Mouse (Mus musculus): ENCODE results near the gene Rpl41. TPM values are rescaled to one million over a fixed set of nuclear protein-coding genes. Genes with fewer than 3 reads are reported as not detected.
"Not testable (repeated sequence)": the region's sequence is repeated elsewhere in the genome, so short reads cannot be mapped to it uniquely, and the experiment has no call there.

The Rpl41 gene
- polyA plus RNA-seq, 1 experiment from 2014 or later, result 3,168 TPM

DNA sequence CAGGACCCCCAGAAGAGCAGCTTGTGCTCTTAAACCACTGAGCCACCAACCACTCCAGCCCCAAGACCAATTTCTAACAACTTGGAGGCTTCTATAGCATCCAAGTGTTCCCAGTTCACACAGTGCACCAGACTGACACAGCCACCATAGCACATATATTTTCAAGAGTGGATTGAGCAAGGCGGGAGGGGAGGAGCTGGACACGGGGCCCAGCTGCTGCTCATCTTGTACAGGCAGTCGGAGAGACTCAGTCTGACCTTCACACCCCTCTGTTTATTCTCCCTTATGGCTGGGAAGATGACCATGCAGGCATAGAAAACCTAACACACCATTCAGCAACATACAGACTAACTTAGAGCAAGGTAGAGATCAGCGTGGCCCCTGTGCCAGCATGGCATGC, 39.3 kb downstream of the Rpl41 start:
- ATAC-seq (ENCODE audit: insufficient number of reproducible peaks, insufficient read depth, low FRiP score, low read depth), result no peak
- Histone ChIP-seq H3K27ac (replicated peaks in 1 of 2; ENCODE audit: control insufficient read depth in 1 of 2, insufficient read depth in 1 of 2, low read depth in 2 of 2, low read length in 2 of 2) (no peak overlapping the region), H3K9me3 (ENCODE audit: control insufficient read depth, low read length) (no peaks in the 10 kb centered on the region), H3K4me3 (ENCODE audit: control insufficient read depth in 1 of 2, insufficient read depth in 1 of 2, low read depth in 1 of 2, low read length in 2 of 2) (no peak overlapping the region), H3K4me2 (ENCODE audit: low read length) (no peak overlapping the region), H3K36me3 (ENCODE audit: control insufficient read depth, insufficient read depth, low read length) (peaks cover 53% of the 10 kb centered on the region), H3K27me3 (ENCODE audit: control insufficient read depth, insufficient read depth, low read length) (no peaks in the 10 kb centered on the region), H3K9ac (ENCODE audit: low read length) (no peak overlapping the region), H3K4me1 (ENCODE audit: control insufficient read depth in 2 of 2, insufficient read depth in 2 of 2, low read length in 2 of 2) (0 out of 4 replicates have a peak, but pooled peaks cover 0 to 1% of the 10 kb centered on the region in 2 experiments)
- WGBS, result 77% methylated on average over 4 of the region's 4 CpGs

DNA sequence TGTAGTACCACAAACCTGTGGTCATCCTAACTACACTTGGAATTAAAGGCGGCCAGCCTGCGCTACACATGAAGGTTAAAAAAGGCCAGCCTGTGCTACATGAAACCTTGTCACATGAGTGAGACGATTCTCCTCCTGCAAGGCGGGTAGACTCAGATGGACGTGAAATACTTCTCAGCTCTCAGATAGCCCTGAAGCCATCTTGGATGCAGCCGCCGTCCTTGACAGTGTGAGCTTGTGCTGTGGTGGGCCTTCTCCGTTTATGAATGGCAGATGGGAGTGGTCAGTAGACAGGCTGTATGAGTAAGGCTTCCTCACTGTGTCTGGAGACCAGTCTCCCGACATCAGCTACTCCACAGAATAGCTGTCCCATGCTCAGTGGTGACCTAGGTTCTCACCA, 39.9 kb downstream of the Rpl41 start:
- Histone ChIP-seq H3K9ac (ENCODE audit: low read length) (no peak overlapping the region), H3K27ac (replicated peaks in 1 of 2; ENCODE audit: control insufficient read depth in 1 of 2, insufficient read depth in 1 of 2, low read depth in 2 of 2, low read length in 2 of 2) (no peak overlapping the region), H3K27me3 (ENCODE audit: control insufficient read depth, insufficient read depth, low read length) (no peaks in the 10 kb centered on the region), H3K9me3 (ENCODE audit: control insufficient read depth, low read length) (no peaks in the 10 kb centered on the region), H3K4me2 (ENCODE audit: low read length) (no peak overlapping the region), H3K36me3 (ENCODE audit: control insufficient read depth, insufficient read depth, low read length) (peaks cover 53% of the 10 kb centered on the region), H3K4me3 (ENCODE audit: control insufficient read depth in 1 of 2, insufficient read depth in 1 of 2, low read depth in 1 of 2, low read length in 2 of 2) (no peak overlapping the region), H3K4me1 (ENCODE audit: control insufficient read depth in 2 of 2, insufficient read depth in 2 of 2, low read length in 2 of 2) (peaks cover 0 to 6% of the 10 kb centered on the region in 2 experiments; a peak in 1 of 4 replicates)
- ATAC-seq (ENCODE audit: insufficient number of reproducible peaks, insufficient read depth, low FRiP score, low read depth), result no peak
- 83% methylated on average over 9 of the region's 9 CpGs for WGBS

DNA sequence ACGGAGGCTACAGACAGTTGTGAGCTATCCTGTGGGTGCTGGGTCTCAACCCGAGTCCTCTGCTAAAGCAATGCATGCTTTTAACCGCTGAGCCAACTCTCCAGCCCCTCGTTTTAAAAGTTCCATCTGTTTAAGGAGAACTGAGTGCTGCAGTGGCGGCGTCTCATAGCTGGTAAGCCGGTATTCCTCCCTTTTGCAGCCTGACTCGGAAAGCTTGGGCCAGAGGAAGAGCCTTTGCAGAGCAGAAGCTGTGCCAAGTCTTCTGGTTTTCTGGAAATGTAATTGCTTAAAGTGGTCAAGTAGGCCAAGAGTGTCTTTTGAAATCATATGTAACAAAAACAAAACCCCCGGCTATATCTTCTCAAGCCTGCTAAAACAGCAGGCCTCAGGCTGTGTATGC, 40.8 kb downstream of the Rpl41 start:
- H3K4me3 ChIP-seq (ENCODE audit: control insufficient read depth in 1 of 2, insufficient read depth in 1 of 2, low read depth in 1 of 2, low read length in 2 of 2), result no peak overlapping the region
- ATAC-seq (ENCODE audit: insufficient number of reproducible peaks, insufficient read depth, low FRiP score, low read depth), result no peak
- 75% methylated on average over 9 of the region's 9 CpGs for WGBS

DNA sequence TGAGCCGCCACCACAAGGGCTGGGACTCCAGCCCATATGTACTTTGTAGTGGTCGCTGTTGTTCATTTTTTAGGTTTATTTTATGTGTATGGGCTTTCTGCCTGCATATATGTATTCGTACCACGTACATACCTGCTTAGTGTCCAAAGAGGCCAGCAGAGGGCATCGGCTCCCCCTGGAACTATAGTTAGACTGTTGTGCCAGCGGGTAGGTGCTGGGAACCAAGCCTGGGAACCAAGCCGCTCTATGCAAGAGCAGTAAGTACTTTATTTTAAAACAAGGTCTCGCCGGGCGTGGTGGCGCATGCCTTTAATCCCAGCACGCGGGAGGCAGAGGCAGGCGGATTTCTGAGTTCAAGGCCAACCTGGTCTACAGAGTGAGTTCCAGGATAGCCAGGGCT, 43.1 kb downstream of the Rpl41 start:
- ATAC-seq (ENCODE audit: insufficient number of reproducible peaks, insufficient read depth, low FRiP score, low read depth), result no peak
- H3K4me3 ChIP-seq (ENCODE audit: control insufficient read depth in 1 of 2, insufficient read depth in 1 of 2, low read depth in 1 of 2, low read length in 2 of 2), result no peak overlapping the region
- H3K4me2 ChIP-seq (ENCODE audit: low read length), result no peak overlapping the region
- H3K4me1 ChIP-seq (ENCODE audit: control insufficient read depth in 2 of 2, insufficient read depth in 2 of 2, low read length in 2 of 2), result peaks cover 0 to 6% of the 10 kb centered on the region in 2 experiments; a peak in 2 of 4 replicates
- no peaks in the 10 kb centered on the region for H3K9me3 ChIP-seq (ENCODE audit: control insufficient read depth, low read length)
- WGBS, result 95% methylated on average over 14 of the region's 14 CpGs
- no peaks in the 10 kb centered on the region for H3K27me3 ChIP-seq (ENCODE audit: control insufficient read depth, insufficient read depth, low read length)
- no peak overlapping the region for H3K9ac ChIP-seq (ENCODE audit: low read length)
- peaks cover 23% of the 10 kb centered on the region for H3K36me3 ChIP-seq (ENCODE audit: control insufficient read depth, insufficient read depth, low read length)
- H3K27ac ChIP-seq (replicated peaks in 1 of 2; ENCODE audit: control insufficient read depth in 1 of 2, insufficient read depth in 1 of 2, low read depth in 2 of 2, low read length in 2 of 2), result no peak overlapping the region

More for the DNA sequence above, 40.8 kb downstream of the Rpl41 start:
- Histone ChIP-seq H3K9me3 (ENCODE audit: control insufficient read depth, low read length) (no peaks in the 10 kb centered on the region), H3K27ac (replicated peaks in 1 of 2; ENCODE audit: control insufficient read depth in 1 of 2, insufficient read depth in 1 of 2, low read depth in 2 of 2, low read length in 2 of 2) (no peak overlapping the region), H3K36me3 (ENCODE audit: control insufficient read depth, insufficient read depth, low read length) (peaks cover 44% of the 10 kb centered on the region), H3K4me1 (ENCODE audit: control insufficient read depth in 2 of 2, insufficient read depth in 2 of 2, low read length in 2 of 2) (peaks cover 0 to 6% of the 10 kb centered on the region in 2 experiments; a peak in 2 of 4 replicates), H3K4me2 (ENCODE audit: low read length) (no peak overlapping the region), H3K9ac (ENCODE audit: low read length) (no peak overlapping the region), H3K27me3 (ENCODE audit: control insufficient read depth, insufficient read depth, low read length) (no peaks in the 10 kb centered on the region)

DNA sequence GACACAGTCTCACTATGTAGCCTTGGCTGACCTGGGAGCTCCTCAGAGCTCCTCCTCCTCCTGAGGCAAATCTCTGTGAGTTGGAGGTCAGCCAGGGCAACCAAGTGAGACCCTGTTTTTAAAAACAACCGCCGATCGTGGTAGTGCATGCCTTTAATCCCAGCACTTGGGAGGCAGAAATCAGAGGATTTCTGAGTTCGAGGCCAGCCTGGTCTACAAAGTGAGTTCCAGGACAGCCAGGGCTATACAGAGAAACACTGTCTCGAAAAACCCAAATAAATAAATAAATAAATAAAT, 43.8 kb downstream of the Rpl41 start:
- H3K4me1 ChIP-seq (ENCODE audit: control insufficient read depth in 2 of 2, insufficient read depth in 2 of 2, low read length in 2 of 2); H3K27ac ChIP-seq (replicated peaks in 1 of 2; ENCODE audit: control insufficient read depth in 1 of 2, insufficient read depth in 1 of 2, low read depth in 2 of 2, low read length in 2 of 2); H3K27me3 ChIP-seq (ENCODE audit: control insufficient read depth, insufficient read depth, low read length); H3K4me2 ChIP-seq (ENCODE audit: low read length); H3K4me3 ChIP-seq (ENCODE audit: control insufficient read depth in 1 of 2, insufficient read depth in 1 of 2, low read depth in 1 of 2, low read length in 2 of 2); ATAC-seq (ENCODE audit: insufficient number of reproducible peaks, insufficient read depth, low FRiP score, low read depth); H3K9me3 ChIP-seq (ENCODE audit: control insufficient read depth, low read length); H3K9ac ChIP-seq (ENCODE audit: low read length): not testable (repeated sequence)
- peaks cover 17% of the 10 kb centered on the region for H3K36me3 ChIP-seq (ENCODE audit: control insufficient read depth, insufficient read depth, low read length)
- 74% methylated on average over 5 of the region's 5 CpGs for WGBS

DNA sequence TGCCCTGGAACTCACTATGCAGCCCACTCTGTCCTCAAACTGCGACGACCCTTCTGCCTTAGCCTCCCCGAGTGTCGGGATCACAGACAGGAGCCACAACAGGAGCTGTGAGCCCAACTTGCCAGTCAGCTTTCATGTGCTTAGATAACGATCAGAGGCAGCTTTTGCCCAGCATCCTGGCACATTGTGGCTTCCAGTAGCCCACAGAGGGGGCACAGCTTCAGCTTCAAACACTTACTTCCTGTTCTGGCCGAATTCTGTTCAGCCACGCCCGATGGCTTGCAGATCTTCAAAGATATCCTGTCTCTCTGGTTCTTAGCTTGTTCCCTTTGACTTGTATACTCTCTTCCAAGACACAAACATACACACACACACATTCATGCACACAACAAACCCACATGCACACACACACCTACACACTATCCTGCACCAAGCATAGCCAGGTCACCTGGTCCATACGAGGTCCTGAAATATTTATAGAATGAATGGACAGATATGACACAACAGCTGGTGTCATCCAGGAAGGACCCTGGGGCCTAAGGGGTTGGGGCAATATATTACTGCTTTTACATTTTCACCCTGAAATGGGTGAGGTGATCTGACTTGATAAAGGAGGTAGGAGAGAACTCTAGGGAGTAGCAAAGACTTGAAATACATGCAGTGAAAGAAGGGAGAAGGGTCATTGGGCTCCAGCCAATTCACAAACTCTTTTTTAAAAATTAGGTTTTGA, 44.3 kb downstream of the Rpl41 start:
- no peak for ATAC-seq (ENCODE audit: insufficient number of reproducible peaks, insufficient read depth, low FRiP score, low read depth)
- H3K9me3 ChIP-seq (ENCODE audit: control insufficient read depth, low read length), result no peaks in the 10 kb centered on the region
- 67% methylated on average over 9 of the region's 9 CpGs for WGBS
- no peak overlapping the region for H3K9ac ChIP-seq (ENCODE audit: low read length)
- peaks cover 12% of the 10 kb centered on the region for H3K36me3 ChIP-seq (ENCODE audit: control insufficient read depth, insufficient read depth, low read length)
- peaks cover 0 to 6% of the 10 kb centered on the region in 2 experiments; a peak in 2 of 4 replicates for H3K4me1 ChIP-seq (ENCODE audit: control insufficient read depth in 2 of 2, insufficient read depth in 2 of 2, low read length in 2 of 2)
- no peak overlapping the region for H3K4me3 ChIP-seq (ENCODE audit: control insufficient read depth in 1 of 2, insufficient read depth in 1 of 2, low read depth in 1 of 2, low read length in 2 of 2)
- no peak overlapping the region for H3K4me2 ChIP-seq (ENCODE audit: low read length)
- no peak overlapping the region for H3K27ac ChIP-seq (replicated peaks in 1 of 2; ENCODE audit: control insufficient read depth in 1 of 2, insufficient read depth in 1 of 2, low read depth in 2 of 2, low read length in 2 of 2)
- no peaks in the 10 kb centered on the region for H3K27me3 ChIP-seq (ENCODE audit: control insufficient read depth, insufficient read depth, low read length)

DNA sequence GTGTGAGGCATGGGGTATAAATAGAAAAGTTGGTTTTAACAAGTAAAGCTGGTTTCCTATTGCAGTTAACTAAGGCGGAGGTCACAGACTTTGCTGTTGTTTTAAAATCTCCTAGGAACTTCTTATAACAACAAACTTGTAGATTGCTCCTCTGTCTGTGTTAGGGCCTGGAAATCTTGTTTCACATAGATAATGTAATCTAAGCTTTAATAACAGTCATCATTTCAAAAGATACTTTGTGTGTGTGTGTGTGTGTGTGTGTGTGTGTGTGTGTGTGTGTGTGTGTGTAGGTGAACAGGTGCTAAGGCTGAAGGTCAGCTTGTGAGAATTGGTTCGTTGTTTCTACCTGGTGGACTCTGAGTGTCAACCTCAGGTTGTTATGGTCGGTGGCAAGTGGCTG, 45.1 kb downstream of the Rpl41 start:
- H3K27me3 ChIP-seq (ENCODE audit: control insufficient read depth, insufficient read depth, low read length), result no peaks in the 10 kb centered on the region
- H3K9me3 ChIP-seq (ENCODE audit: control insufficient read depth, low read length), result no peaks in the 10 kb centered on the region
- no peak overlapping the region for H3K4me2 ChIP-seq (ENCODE audit: low read length)
- ATAC-seq (ENCODE audit: insufficient number of reproducible peaks, insufficient read depth, low FRiP score, low read depth), result no peak
- no peak overlapping the region for H3K27ac ChIP-seq (replicated peaks in 1 of 2; ENCODE audit: control insufficient read depth in 1 of 2, insufficient read depth in 1 of 2, low read depth in 2 of 2, low read length in 2 of 2)
- 75% methylated on average over 3 of the region's 3 CpGs for WGBS
- peaks cover 2 to 10% of the 10 kb centered on the region in 2 experiments; a peak in 3 of 4 replicates for H3K4me1 ChIP-seq (ENCODE audit: control insufficient read depth in 2 of 2, insufficient read depth in 2 of 2, low read length in 2 of 2)
- H3K9ac ChIP-seq (ENCODE audit: low read length), result no peak overlapping the region
- 0 out of 2 replicates have a peak, but pooled peaks cover 5% of the 10 kb centered on the region for H3K36me3 ChIP-seq (ENCODE audit: control insufficient read depth, insufficient read depth, low read length)
- no peak overlapping the region for H3K4me3 ChIP-seq (ENCODE audit: control insufficient read depth in 1 of 2, insufficient read depth in 1 of 2, low read depth in 1 of 2, low read length in 2 of 2)

DNA sequence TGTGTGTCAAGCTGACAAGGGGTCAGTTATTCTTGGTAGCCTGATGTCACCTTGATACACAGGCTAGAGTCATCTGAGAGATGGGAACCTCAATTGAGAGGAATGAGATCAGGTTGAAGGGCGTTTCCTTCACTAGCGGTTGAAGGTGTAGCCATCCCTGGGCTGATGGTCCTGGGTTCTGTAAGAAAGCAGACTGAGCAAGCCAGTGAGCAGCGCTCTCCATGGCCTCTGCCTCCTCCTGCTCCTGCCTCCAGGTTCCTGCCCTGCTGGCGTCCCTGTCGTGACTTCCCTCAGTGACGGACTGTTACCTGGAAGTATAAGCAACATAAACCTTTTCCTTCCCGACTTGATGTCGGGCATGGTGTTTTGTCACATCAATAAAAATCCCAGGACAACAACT, 45.6 kb downstream of the Rpl41 start:
- Histone ChIP-seq H3K9ac (ENCODE audit: low read length) (no peak overlapping the region), H3K27ac (replicated peaks in 1 of 2; ENCODE audit: control insufficient read depth in 1 of 2, insufficient read depth in 1 of 2, low read depth in 2 of 2, low read length in 2 of 2) (no peak overlapping the region), H3K9me3 (ENCODE audit: control insufficient read depth, low read length) (no peaks in the 10 kb centered on the region), H3K4me1 (ENCODE audit: control insufficient read depth in 2 of 2, insufficient read depth in 2 of 2, low read length in 2 of 2) (peaks cover 2 to 10% of the 10 kb centered on the region in 2 experiments; a peak in 3 of 4 replicates), H3K36me3 (ENCODE audit: control insufficient read depth, insufficient read depth, low read length) (no peaks in the 10 kb centered on the region), H3K4me3 (ENCODE audit: control insufficient read depth in 1 of 2, insufficient read depth in 1 of 2, low read depth in 1 of 2, low read length in 2 of 2) (no peak overlapping the region), H3K4me2 (ENCODE audit: low read length) (no peak overlapping the region), H3K27me3 (ENCODE audit: control insufficient read depth, insufficient read depth, low read length) (no peaks in the 10 kb centered on the region)
- 74% methylated on average over 8 of the region's 8 CpGs for WGBS
- ATAC-seq (ENCODE audit: insufficient number of reproducible peaks, insufficient read depth, low FRiP score, low read depth), result no peak

All from heart, embryonic 14.5 days (tissue).